Mouse (Mus musculus): ENCODE measurements at regions not wholly inside any gene's neighbourhood (a gene's known extent, or its start where the extent isn't known, plus 50 kb on each side); places are given as distances from the start of the nearest gene placed in this dataset.
"Not testable (repeated sequence)": the region's sequence is repeated elsewhere in the genome, so short reads cannot be mapped to it uniquely, and the experiment has no call there.

GRCm38 (mm10) chr13:42000966-42001365 is 50.9 kb upstream of the Hivep1 start:
- DNase-seq, result no peak

GRCm38 (mm10) chr13:41997883-41998282 is 53.9 kb upstream of the Hivep1 start:
- no peak for DNase-seq

- DNase-seq, result no peak
Observed at GRCm38 (mm10) chr13:41994126-41994525, 57.7 kb upstream of the Hivep1 start.

- DNase-seq, result no peak
Observed at GRCm38 (mm10) chr13:41975918-41976317, 75.9 kb upstream of the Hivep1 start.

GRCm38 (mm10) chr13:41962915-41963314 is 88.9 kb upstream of the Hivep1 start:
- DNase-seq, result no peak

GRCm38 (mm10) chr13:41960960-41961359 is 90.9 kb upstream of the Hivep1 start:
- not testable (repeated sequence) for DNase-seq

- DNase-seq, result no peak
Observed at GRCm38 (mm10) chr13:41957932-41958331, 93.9 kb upstream of the Hivep1 start.

- no peak for DNase-seq
Observed at GRCm38 (mm10) chr13:41955884-41956283, 95.9 kb upstream of the Hivep1 start.

GRCm38 (mm10) chr13:41955198-41955597 is 96.6 kb upstream of the Hivep1 start:
- no peak for DNase-seq

- no peak for DNase-seq
Observed at GRCm38 (mm10) chr13:41952453-41952852, 99.4 kb upstream of the Hivep1 start.

- no peak for DNase-seq
Observed at GRCm38 (mm10) chr13:41948241-41948640, 100.8 kb upstream of the Adtrp start.

- peak; percentile 17 for DNase-seq
Observed at GRCm38 (mm10) chr13:41932313-41933100, 85.0 kb upstream of the Adtrp start.

- DNase-seq, result no peak
Observed at GRCm38 (mm10) chr13:41929768-41930167, 82.3 kb upstream of the Adtrp start.

- not testable (repeated sequence) for DNase-seq
Observed at GRCm38 (mm10) chr13:41925851-41926250, 78.4 kb upstream of the Adtrp start.

GRCm38 (mm10) chr13:41925211-41925610 is 77.7 kb upstream of the Adtrp start:
- no peak for DNase-seq

- no peak for DNase-seq
Observed at GRCm38 (mm10) chr13:41921178-41921577, 73.7 kb upstream of the Adtrp start.

GRCm38 (mm10) chr13:41918525-41918924 is 71.0 kb upstream of the Adtrp start:
- no peak for DNase-seq

- DNase-seq, result not testable (repeated sequence)
Observed at GRCm38 (mm10) chr13:41915816-41916215, 68.3 kb upstream of the Adtrp start.

GRCm38 (mm10) chr13:41910736-41911135 is 63.3 kb upstream of the Adtrp start:
- no peak for DNase-seq

- DNase-seq, result no peak
Observed at GRCm38 (mm10) chr13:41910236-41910635, 62.8 kb upstream of the Adtrp start.

GRCm38 (mm10) chr13:41907027-41907426 is 59.5 kb upstream of the Adtrp start:
- DNase-seq, result no peak

- DNase-seq, result peak; percentile 23
Observed at GRCm38 (mm10) chr13:41903286-41903685, 55.8 kb upstream of the Adtrp start.

GRCm38 (mm10) chr13:41899837-41900463 is 52.5 kb upstream of the Adtrp start:
- no peak for DNase-seq

GRCm38 (mm10) chr13:41899281-41899680 is 51.8 kb upstream of the Adtrp start:
- DNase-seq, result no peak

All from layer of hippocampus, adult 9-11 months (tissue).